Mouse (Mus musculus) brain, adult 2 months (tissue): ENCODE data around the gene Mgat3.
A peak's percentile ranks its signal among the peaks of the same experiment; 100 is the strongest.

Experiments used
- DNase-seq: peaks from one replicate; pipeline ENCODE4 v3.0.0; 2011; ENCODE audit warnings: low read depth, low spot score

Gene Mgat3

GRCm38 (mm10) chr15:80175756-80176155 is 2.2 kb downstream of the Mgat3 start:
- DNase-seq, result peak; percentile 54

- DNase-seq, result no peak
These were observed 8.0 kb downstream of the Mgat3 start for GRCm38 (mm10) chr15:80181561-80181960.

- DNase-seq, result no peak
These were observed 8.7 kb downstream of the Mgat3 start for GRCm38 (mm10) chr15:80182072-80182700.

GRCm38 (mm10) chr15:80188927-80189326 is 15.4 kb downstream of the Mgat3 start:
- DNase-seq, result no peak

- DNase-seq, result peak; percentile 70
These were observed 16.6 kb downstream of the Mgat3 start for GRCm38 (mm10) chr15:80190075-80190474.

GRCm38 (mm10) chr15:80191585-80192245 is 18.2 kb downstream of the Mgat3 start:
- DNase-seq, result no peak

GRCm38 (mm10) chr15:80192246-80192585 is 18.7 kb downstream of the Mgat3 start:
- DNase-seq, result no peak

GRCm38 (mm10) chr15:80192847-80193246 is 19.3 kb downstream of the Mgat3 start:
- DNase-seq, result no peak

GRCm38 (mm10) chr15:80199556-80199955 is 26.0 kb downstream of the Mgat3 start:
- no peak for DNase-seq

GRCm38 (mm10) chr15:80202111-80202775 is 28.7 kb downstream of the Mgat3 start:
- peak; percentile 87 for DNase-seq

GRCm38 (mm10) chr15:80203406-80203805 is 29.9 kb downstream of the Mgat3 start:
- DNase-seq, result no peak

- DNase-seq, result peak; percentile 48
These were observed 32.6 kb downstream of the Mgat3 start for GRCm38 (mm10) chr15:80206057-80206565.

- DNase-seq, result no peak
These were observed 34.9 kb downstream of the Mgat3 start for GRCm38 (mm10) chr15:80208446-80208845.

- no peak for DNase-seq
These were observed 40.2 kb downstream of the Mgat3 start for GRCm38 (mm10) chr15:80213688-80214087.

GRCm38 (mm10) chr15:80215716-80216479 is 42.4 kb downstream of the Mgat3 start:
- DNase-seq, result peak; percentile 72

- no peak for DNase-seq
These were observed 42.9 kb downstream of the Mgat3 start for GRCm38 (mm10) chr15:80216480-80216820.

- DNase-seq, result peak; percentile 18
These were observed 44.0 kb downstream of the Mgat3 start for GRCm38 (mm10) chr15:80217476-80217875.

GRCm38 (mm10) chr15:80219211-80219610 is 45.7 kb downstream of the Mgat3 start:
- DNase-seq, result no peak

GRCm38 (mm10) chr15:80219705-80220657 is 46.5 kb downstream of the Mgat3 start:
- DNase-seq, result no peak

- peak; percentile 27 for DNase-seq
These were observed 47.5 kb downstream of the Mgat3 start for GRCm38 (mm10) chr15:80221031-80221430.

- no peak for DNase-seq
These were observed 50.2 kb downstream of the Mgat3 start for GRCm38 (mm10) chr15:80223751-80224150.
